Mouse (Mus musculus) gastrocnemius, adult 2 months (tissue): ENCODE results near the gene Creld2. TPM values are rescaled to one million over a fixed set of nuclear protein-coding genes. Genes with fewer than 3 reads are reported as not detected.
A peak's percentile ranks its signal among the peaks of the same experiment; 100 is the strongest.

ENCODE experiments used
- DNase-seq: peaks from one replicate; pipeline ENCODE4 v3.0.0; 2022
- H3K27ac ChIP-seq: fragments of 200-600 bp; 2 replicates; pipeline ENCODE4 v1.8.1; 2022; ENCODE audit warnings: mild to moderate bottlenecking
- H3K4me3 ChIP-seq: fragments of 200-600 bp; 2 replicates; pipeline ENCODE4 v1.8.1; 2022; ENCODE audit warnings: mild to moderate bottlenecking, moderate library complexity
- CTCF ChIP-seq: fragments of 200-600 bp; IDR thresholded peaks from 2 replicates; pipeline ENCODE4 v1.8.1; 2022; ENCODE audit warnings: antibody characterized with exemption, mild to moderate bottlenecking, moderate library complexity
- intact Hi-C: fragments of 180-260 bp; cut with DNase I; formaldehyde crosslinking; loops from one replicate; pipeline ENCODE4 v1.15.1; 2025
- total RNA-seq, 2 experiments: library from RNA; stranded (reverse); gene quantifications; 2 replicates each; pipeline ENCODE4 v1.2.3; 2021

Creld2 gene
- total RNA-seq, 2 experiments from 2014 or later: 8.1 to 11.6 TPM

- TF ChIP-seq CTCF: no peak
- peak; percentile 63 for DNase-seq
- intact Hi-C loops: no loop called here
Measured at GRCm38 (mm10) chr15:88867368-88868023, 48.0 kb downstream of the Creld2 start.

GRCm38 (mm10) chr15:88868024-88868742, 48.7 kb downstream of the Creld2 start:
- no peak for DNase-seq
- intact Hi-C loops: no loop called here
- Histone ChIP-seq H3K4me3 (peak overlapping the region; percentile 82), H3K27ac (peak overlapping the region; percentile 100)
- TF ChIP-seq CTCF: no peak

More at GRCm38 (mm10) chr15:88867368-88868023, 48.0 kb downstream of the Creld2 start:
- Histone ChIP-seq H3K4me3 (peak overlapping the region; percentile 82), H3K27ac (peak overlapping the region; percentile 100)

GRCm38 (mm10) chr15:88870418-88871185, 51.2 kb downstream of the Creld2 start:
- Histone ChIP-seq H3K27ac (peak overlapping the region; percentile 68), H3K4me3 (no peak overlapping the region)
- DNase-seq: no peak
- TF ChIP-seq CTCF: no peak
- intact Hi-C loops: no loop called here

GRCm38 (mm10) chr15:88874061-88874460, 54.6 kb downstream of the Creld2 start:
- intact Hi-C loops: no loop called here
- H3K27ac ChIP-seq: no peak overlapping the region
- no peak for DNase-seq
- TF ChIP-seq CTCF: no peak
- no peak overlapping the region for H3K4me3 ChIP-seq

GRCm38 (mm10) chr15:88874477-88874876, 55.0 kb downstream of the Creld2 start:
- intact Hi-C loops: no loop called here
- DNase-seq: no peak
- Histone ChIP-seq H3K4me3 (no peak overlapping the region), H3K27ac (no peak overlapping the region)
- TF ChIP-seq CTCF: no peak

GRCm38 (mm10) chr15:88875625-88876081, 56.2 kb downstream of the Creld2 start:
- DNase-seq: peak; percentile 35
- peak overlapping the region; percentile 48 for H3K27ac ChIP-seq

More at GRCm38 (mm10) chr15:88875625-88876081, 56.2 kb downstream of the Creld2 start:
- peak overlapping the region; percentile 48 for H3K4me3 ChIP-seq
- no peak for TF ChIP-seq CTCF
- intact Hi-C loops: loop anchor here (1.0 kb wide), 1 partner anchor 47 kb away; no protein-coding TSS in a partner anchor

Other genes starting within 250 kb of the Creld2 start
- not detected for gene Zdhhc25, start 219.3 kb upstream of the Creld2 start, total RNA-seq
- 10 to 100 TPM; 25.0 to 25.4 TPM for gene Brd1, start 85.4 kb upstream of the Creld2 start, total RNA-seq
- 10 to 100 TPM; 14.1 to 15.8 TPM for gene Zbed4, start 68.0 kb upstream of the Creld2 start, total RNA-seq
- gene Alg12, start 328 bp upstream of the Creld2 start, total RNA-seq: 1 to 10 TPM; 3.9 to 6.6 TPM
- gene Pim3, start 42.5 kb downstream of the Creld2 start, total RNA-seq: 10 to 100 TPM; 34.4 to 46.6 TPM
- gene Ttll8, start 134.8 kb downstream of the Creld2 start, total RNA-seq: not detected
- gene Mlc1, start 159.4 kb downstream of the Creld2 start, total RNA-seq: not detected
- gene Mov10l1, start 163.3 kb downstream of the Creld2 start, total RNA-seq: not detected
- gene Panx2, start 240.1 kb downstream of the Creld2 start, total RNA-seq: not detected